In genomic region chr3:152209177-152209966, GRCm38 (mm10) we compare ENCODE assay signal across 1 mouse cellular context.
TF ChIP-seq lines count a peak whose summit lies in the region.

No protein-coding gene starts in this region.

TF ChIP-seq in MEL, 35 proteins besides CTCF, POLR2A, EP300 and RAD21 (continued from another document):
- no peak for TF ChIP-seq ZKSCAN1 (IDR thresholded peaks at IDR 0.05; ENCODE audit: low read depth, low read length)
- no peak for TF ChIP-seq MEF2A (IDR thresholded peaks at IDR 0.05; ENCODE audit: extremely low read depth, insufficient replicate concordance, low read depth, low read length, poor library complexity, severe bottlenecking)
- 0 out of 2 replicates have a peak, but pooled peaks have one; percentile 13 for TF ChIP-seq RCOR1 (IDR thresholded peaks at IDR 0.05; ENCODE audit: low read depth, low read length)
- TF ChIP-seq SMC3 (IDR thresholded peaks at IDR 0.05; ENCODE audit: low read depth, low read length), result no peak
- TF ChIP-seq POLR2AphosphoS5 (IDR thresholded peaks at IDR 0.05; ENCODE audit: borderline replicate concordance, low read depth, low read length), result no peak
- peak; percentile 34; the same call in 1 of the 2 replicates for TF ChIP-seq TBP (IDR thresholded peaks at IDR 0.05; ENCODE audit: low read depth, low read length)
- peak; percentile 86 for TF ChIP-seq MYC (IDR thresholded peaks at IDR 0.05; ENCODE audit: low read depth, low read length)
- no peak for TF ChIP-seq MYB (IDR thresholded peaks at IDR 0.05; ENCODE audit: low read depth, low read length)
- peak; percentile 73; the same call in 1 of the 2 replicates for TF ChIP-seq MXI1 (IDR thresholded peaks at IDR 0.05; ENCODE audit: low read depth, low read length)
- TF ChIP-seq JUND (IDR thresholded peaks at IDR 0.05; ENCODE audit: low read depth, low read length), result no peak
- TF ChIP-seq MAX (IDR thresholded peaks at IDR 0.05; ENCODE audit: low read length), result peak; percentile 72
- no peak for TF ChIP-seq ELF1 (IDR thresholded peaks at IDR 0.05; ENCODE audit: low read depth, low read length)
